Mouse (Mus musculus) liver (tissue): ENCODE results near the gene Nabp2.
A peak's percentile ranks its signal among the peaks of the same experiment; 100 is the strongest.

Experiments
- DNase-seq: peaks from one replicate; pipeline ENCODE4 v3.0.0-alpha.2; 2020; ENCODE audit warnings: mixed read lengths

Gene Nabp2

DNA sequence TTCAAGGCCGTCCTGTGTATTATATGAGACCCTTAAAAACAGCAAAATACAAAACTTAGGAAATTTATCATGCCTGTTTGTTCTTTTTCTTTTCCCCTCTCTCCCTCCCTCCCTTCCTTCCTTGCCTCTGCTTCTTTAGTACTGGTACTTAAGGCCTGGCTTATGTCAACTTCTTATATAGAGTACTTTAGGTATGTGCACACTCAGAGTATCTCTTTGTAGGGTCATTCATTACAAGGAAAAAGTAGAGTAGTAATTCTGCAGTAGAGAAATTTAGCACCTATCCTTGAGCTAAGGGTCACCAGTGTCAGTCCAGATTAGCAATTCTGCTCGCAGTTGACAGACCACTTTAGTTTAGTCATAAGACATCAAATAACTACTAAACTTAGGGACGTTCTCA is 14.0 kb upstream of the Nabp2 start:
- DNase-seq = no peak

DNA sequence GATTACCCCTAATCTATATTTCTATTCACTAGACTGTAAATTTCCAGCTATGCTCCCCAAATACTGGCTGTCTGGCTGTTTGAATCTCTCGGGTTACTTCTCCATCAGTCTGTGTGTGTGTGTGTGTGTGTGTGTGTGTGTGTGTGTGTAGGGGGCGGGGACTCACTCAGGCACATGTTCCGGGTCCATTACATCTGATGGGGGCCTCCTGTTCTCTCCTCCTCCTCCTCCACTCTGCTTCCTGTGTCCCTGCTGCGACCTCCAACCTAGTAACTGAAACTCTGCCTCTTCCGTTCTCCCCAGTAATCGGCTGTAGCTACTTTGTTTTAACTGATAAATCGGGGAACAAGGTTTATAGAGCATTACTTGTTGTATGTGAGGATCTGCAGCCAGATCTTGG is 13.3 kb upstream of the Nabp2 start:
- peak; percentile 29 for DNase-seq

GRCm38 (mm10) chr10:128422426-128422825 is 11.1 kb upstream of the Nabp2 start:
- no peak for DNase-seq

GRCm38 (mm10) chr10:128414848-128415247 is 3.6 kb upstream of the Nabp2 start:
- DNase-seq = no peak

- DNase-seq = no peak
Observed at GRCm38 (mm10) chr10:128413076-128413475, 1.8 kb upstream of the Nabp2 start.

DNA sequence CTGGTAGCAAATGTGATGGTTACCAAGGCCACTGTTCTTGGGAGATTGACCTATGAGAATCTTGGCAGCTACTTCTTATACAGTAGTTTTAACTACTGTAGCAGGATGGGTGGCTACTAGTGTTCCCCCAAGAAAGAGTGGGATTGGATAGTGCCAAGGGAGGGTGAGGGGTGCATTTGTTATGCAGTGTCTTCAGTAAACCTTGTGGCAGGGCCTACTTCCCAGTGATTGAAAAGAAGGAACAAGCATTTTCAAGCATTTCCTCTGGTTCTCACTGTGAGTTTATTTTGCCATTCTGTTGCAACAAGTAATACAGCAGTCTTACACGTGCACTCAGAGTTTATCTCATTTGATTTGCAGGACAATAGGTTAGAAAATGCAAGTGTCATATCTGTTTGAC is 1.3 kb upstream of the Nabp2 start:
- no peak for DNase-seq

- no peak for DNase-seq
Observed at GRCm38 (mm10) chr10:128412055-128412381, 726 bp upstream of the Nabp2 start.

- no peak for DNase-seq
Observed at GRCm38 (mm10) chr10:128410560-128410845, 789 bp downstream of the Nabp2 start.

DNA sequence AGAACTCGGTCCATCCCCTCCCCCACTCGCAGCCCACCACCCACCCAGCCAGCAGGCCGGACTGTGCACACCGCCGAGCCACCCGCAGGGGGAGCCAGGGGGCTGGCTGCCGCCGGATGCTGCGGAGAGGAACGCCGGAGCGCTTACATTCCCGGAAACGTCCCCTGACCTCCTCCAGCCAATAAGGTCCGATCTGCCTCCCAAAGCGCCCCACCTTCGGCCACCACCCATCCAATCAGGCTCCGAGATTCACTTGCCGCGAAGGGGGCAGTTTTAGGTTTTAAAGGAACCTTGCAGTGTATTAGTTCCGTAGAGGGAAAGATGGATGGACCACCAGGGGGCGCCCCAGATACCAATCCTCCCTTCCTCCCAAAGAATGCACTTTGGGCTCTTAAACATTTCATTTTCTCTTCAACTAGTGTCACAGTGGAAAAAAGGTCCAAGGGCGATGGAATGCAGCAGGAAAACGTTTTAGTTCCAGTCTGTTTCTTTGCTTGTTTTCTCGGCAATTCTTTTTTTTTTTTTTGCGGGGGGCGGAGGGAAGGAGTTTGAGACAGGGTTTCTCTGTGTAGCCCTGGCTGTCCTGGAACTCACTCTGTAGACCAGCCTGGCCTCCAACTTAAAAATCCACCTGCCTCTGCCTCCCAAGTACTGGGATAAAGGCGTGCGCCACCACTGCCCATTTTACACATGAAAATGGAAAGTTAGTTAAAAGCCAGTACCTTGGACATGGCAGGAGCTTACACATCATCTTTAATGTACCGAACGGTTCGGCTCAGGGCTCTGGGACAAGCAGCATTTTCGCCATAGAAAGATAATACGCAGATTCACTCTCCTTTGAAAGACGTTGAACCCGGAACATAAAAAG is 1.4 kb downstream of the Nabp2 start:
- DNase-seq = peak; percentile 98

DNA sequence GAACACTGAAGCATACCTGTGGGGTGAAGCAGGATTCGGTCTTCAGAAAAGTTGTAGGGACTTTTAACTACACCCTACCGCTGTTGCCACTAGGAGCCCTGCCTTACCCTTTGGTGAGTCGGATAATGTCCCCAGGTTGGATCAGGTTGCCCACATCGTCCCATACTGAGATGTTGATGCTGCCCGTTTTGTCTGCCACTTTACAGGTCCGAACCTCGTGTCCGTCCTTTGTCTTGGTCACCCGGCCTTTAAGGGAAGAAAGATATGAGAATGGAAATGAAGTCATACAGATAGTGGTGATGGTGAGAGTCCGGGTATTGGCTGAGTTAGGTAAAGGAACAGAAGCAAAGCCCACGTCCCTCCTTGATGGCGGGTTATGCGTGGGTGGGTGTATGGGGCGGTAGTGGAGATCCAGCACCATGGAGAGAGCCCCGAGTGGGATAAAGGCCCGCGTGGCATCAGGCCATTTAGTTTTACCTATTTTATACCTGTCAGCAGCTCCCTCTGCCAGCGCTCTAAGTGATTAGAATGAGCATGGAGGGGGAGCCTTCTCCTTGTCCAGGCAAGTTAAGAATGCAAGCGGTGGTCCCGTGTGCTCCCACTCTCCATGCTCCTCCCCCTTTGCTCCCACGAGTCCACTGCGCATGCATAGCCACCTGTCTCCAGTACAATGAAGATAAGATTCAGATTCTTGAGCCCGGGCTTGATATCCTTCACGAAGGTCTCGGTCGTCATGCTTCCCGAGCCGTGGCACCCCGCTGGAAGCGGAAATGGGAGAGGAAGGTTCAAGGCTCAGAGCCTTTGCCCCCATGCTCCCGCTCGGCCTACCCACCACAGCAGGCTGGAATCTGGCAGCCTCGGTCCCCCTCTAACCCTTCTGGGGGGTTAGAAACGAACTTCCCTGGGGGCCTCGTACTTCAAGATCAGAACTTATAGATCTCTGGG is 2.4 kb downstream of the Nabp2 start:
- DNase-seq = peak; percentile 54

GRCm38 (mm10) chr10:128403931-128404330 is 7.4 kb downstream of the Nabp2 start:
- DNase-seq = no peak

GRCm38 (mm10) chr10:128401638-128402037 is 9.7 kb downstream of the Nabp2 start:
- no peak for DNase-seq

DNA sequence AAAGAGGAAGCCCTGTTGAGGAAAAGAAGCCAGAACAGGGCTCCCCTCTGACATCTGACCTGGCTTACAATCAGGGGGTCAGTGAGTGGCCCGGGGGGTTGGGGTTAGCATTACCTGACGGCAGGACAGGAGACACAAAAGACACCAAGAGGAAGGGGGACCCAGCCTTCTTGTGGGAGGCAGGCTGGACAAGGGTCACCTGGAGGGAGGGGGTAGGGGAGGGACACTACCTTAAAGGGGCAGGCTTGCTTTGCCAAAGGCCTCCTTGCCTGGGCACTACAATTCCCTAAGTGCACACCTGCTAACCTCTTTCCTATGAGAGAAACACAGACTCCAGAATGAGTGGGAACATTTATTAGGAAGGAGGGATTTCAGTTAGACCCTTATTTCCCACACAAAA is 10.2 kb downstream of the Nabp2 start, which contains the start of gene Slc39a5:
TSS of gene Slc39a5 (minus strand) at position 174 of the 400 bp plus-strand sequence.
- DNase-seq = no peak

GRCm38 (mm10) chr10:128400338-128400737 is 11.0 kb downstream of the Nabp2 start:
- peak; percentile 58 for DNase-seq

- no peak for DNase-seq
Observed at GRCm38 (mm10) chr10:128397466-128397865, 13.8 kb downstream of the Nabp2 start.

DNA sequence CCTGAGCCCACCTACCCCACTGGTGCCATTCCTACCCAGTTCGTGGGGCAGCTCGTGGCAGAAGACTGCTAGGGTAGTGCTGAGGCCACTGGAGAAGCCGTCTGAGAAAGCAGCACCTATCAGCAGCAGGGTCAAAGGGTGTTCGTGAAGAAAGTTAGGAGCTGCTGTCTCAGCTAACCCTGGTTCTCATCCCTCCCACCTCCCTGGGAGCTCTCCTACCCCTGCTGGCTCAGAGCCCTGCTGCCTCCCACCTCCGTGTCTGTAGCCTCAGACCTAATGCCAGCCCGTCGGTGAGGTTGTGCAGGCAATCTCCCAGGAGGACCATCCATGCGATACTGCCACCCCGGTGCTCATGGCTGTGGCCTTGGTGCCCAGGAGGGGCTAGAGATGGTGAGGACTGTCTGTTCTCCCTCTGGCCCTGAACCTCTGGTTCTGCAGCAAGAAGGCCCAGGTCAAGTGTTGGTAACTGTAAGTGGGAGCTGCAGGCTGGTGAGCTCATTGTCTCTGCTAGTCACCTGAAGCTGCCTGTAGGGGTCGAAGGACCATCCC is 14.5 kb downstream of the Nabp2 start:
- DNase-seq = no peak

- DNase-seq = no peak
Observed at GRCm38 (mm10) chr10:128396017-128396673, 15.1 kb downstream of the Nabp2 start.

- DNase-seq = no peak
Observed at GRCm38 (mm10) chr10:128391850-128392249, 19.4 kb downstream of the Nabp2 start.

DNA sequence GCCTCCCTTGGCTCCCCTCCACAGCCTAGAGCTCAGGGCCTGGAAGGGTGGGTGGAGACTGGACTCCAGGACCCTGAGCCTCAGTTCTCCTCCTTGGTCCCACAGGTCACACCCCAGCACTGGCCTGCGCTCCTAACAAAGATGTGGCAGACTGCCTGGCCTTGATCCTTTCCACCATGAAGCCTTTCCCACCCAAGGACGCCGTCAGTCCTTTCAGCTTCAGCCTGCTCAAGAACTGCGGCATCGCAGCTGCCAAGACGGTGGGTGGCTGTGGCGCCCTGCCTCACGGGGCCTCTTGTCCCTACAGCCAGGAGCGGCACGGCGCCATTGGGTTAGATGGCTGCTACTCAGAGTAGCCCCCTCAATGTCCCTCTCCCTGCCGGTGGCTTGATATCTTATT is 20.9 kb downstream of the Nabp2 start:
- no peak for DNase-seq

- no peak for DNase-seq
Observed at GRCm38 (mm10) chr10:128389570-128389969, 21.7 kb downstream of the Nabp2 start.

- no peak for DNase-seq
Observed at GRCm38 (mm10) chr10:128388941-128389340, 22.4 kb downstream of the Nabp2 start.

- no peak for DNase-seq
Observed at GRCm38 (mm10) chr10:128385902-128386301, 25.4 kb downstream of the Nabp2 start.

DNA sequence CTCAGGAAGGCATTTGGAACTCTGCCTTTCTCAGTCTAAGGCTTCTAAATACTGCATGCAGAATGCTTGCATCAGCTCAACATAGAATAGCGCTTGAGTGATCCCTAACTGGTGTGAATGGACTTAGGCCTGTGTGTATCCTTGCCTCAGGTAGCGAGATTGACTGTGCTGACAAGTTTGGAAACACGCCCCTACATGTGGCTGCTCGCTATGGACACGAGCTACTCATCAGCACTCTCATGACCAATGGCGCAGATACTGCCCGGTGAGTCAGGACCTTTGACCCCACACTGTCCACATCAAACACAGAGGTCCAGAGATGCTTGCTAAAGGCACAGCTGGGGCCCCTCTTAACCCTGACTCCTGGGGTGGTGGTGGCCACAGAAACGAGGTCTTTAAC is 28.8 kb downstream of the Nabp2 start:
- no peak for DNase-seq
